Mouse (Mus musculus) brain, embryonic 14.5 days (tissue): ENCODE measurements around the gene Ajap1.

Experiments used
- CTCF ChIP-seq: fragments of 200-500 bp; IDR thresholded peaks from 2 replicates; pipeline ENCODE4 v1.5.1; 2012; ENCODE audit warnings: inconsistent platforms, mild to moderate bottlenecking, moderate library complexity, borderline replicate concordance; ENCODE audit not compliant: insufficient read depth, insufficient read length; ENCODE audit errors: extremely low read depth
- POLR2A ChIP-seq: fragments of 200-500 bp; IDR thresholded peaks from 2 replicates; pipeline ENCODE4 v1.6.1; 2012; ENCODE audit warnings: mild to moderate bottlenecking, inconsistent platforms, borderline replicate concordance; ENCODE audit not compliant: poor library complexity, insufficient read depth, insufficient read length, severe bottlenecking; ENCODE audit errors: extremely low read depth

GRCm38 (mm10) chr4:153416111-153416510 lies 66.5 kb downstream of the Ajap1 start:
- no peak for TF ChIP-seq CTCF
- no peak for TF ChIP-seq POLR2A
